Mouse (Mus musculus) forebrain, embryonic 15.5 days (tissue): ENCODE data around the gene Ccnb3. TPM values are rescaled to one million over a fixed set of nuclear protein-coding genes. Genes with fewer than 3 reads are reported as not detected.
"Not testable (repeated sequence)": the region's sequence is repeated elsewhere in the genome, so short reads cannot be mapped to it uniquely, and the experiment has no call there.

Experiments
- ATAC-seq: fragments of 200-750 bp; cut with Nextera tagmentation; replicated peaks from 2 replicates; pipeline ENCODE4 v1.8.0; 2017; ENCODE audit warnings: mild to moderate bottlenecking, moderate TSS enrichment, moderate library complexity
- H3K27ac ChIP-seq: fragments of 300-500 bp; sonication (generic); replicated peaks from 2 replicates; pipeline ENCODE4 v1.5.1; 2015; ENCODE audit warnings: mild to moderate bottlenecking, inconsistent platforms
- H3K27me3 ChIP-seq: fragments of 300-500 bp; sonication (generic); 2 replicates; pipeline ENCODE4 v1.6.1; 2015; ENCODE audit warnings: inconsistent platforms
- H3K36me3 ChIP-seq: fragments of 300-500 bp; sonication (generic); 2 replicates; pipeline ENCODE4 v1.6.1; 2015; ENCODE audit warnings: mild to moderate bottlenecking, inconsistent platforms
- H3K4me1 ChIP-seq: fragments of 300-500 bp; sonication (generic); 2 replicates; pipeline ENCODE4 v1.6.1; 2015; ENCODE audit warnings: inconsistent platforms
- H3K4me2 ChIP-seq: fragments of 300-500 bp; sonication (generic); replicated peaks from 2 replicates; pipeline ENCODE4 v1.6.1; 2015; ENCODE audit warnings: mild to moderate bottlenecking, inconsistent platforms
- H3K4me3 ChIP-seq: fragments of 300-500 bp; sonication (generic); 2 replicates; pipeline ENCODE4 v1.5.1; 2015; ENCODE audit warnings: mild to moderate bottlenecking, inconsistent platforms
- H3K9ac ChIP-seq: fragments of 300-500 bp; sonication (generic); replicated peaks from 2 replicates; pipeline ENCODE4 v1.6.1; 2015; ENCODE audit warnings: mild to moderate bottlenecking, inconsistent platforms
- H3K9me3 ChIP-seq: fragments of 300-500 bp; sonication (generic); 2 replicates; pipeline ENCODE4 v1.6.1; 2016; ENCODE audit warnings: inconsistent platforms
- WGBS: fragments of 180-500 bp; shearing (Covaris S2); methylation state at CpG from one replicate; pipeline ENCODE4 v1.1.7; 2015; ENCODE audit warnings: mixed read lengths; 5-methylcytosine and 5-hydroxymethylcytosine counted together
- polyA plus RNA-seq: library from polyadenylated mRNA; unstranded; fragments of >200 nt; fragmentation: Nextera tagmentation; extraction: Ambion mirVana; gene quantifications from 2 replicates; pipeline ENCODE4 v1.2.1, GENCODE M21; 2015

The Ccnb3 gene
- polyA plus RNA-seq = not detected in 2 replicates

DNA sequence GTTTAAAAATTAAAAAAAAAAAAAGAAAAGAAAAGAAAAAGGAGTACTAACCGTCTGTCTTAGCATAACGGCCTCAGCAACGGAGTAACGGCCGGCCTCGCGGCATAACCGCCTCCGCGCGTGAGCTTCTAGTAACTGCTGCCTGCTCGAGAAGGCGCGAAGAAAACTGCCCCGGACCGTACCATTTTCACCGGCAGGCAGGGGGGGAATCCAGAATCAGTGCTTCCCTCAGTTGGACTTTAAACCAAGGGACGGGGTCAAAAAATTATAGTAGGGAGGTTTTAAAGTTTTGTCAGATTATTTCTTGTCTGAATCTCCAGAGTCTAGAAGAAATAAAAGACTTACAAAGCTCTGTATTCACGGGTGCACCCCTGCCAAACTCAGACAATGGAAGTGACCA is at the start of gene Ccnb3:
TSS of gene Ccnb3 (minus strand) at position 101 of the 400 bp plus-strand sequence.
- Histone ChIP-seq H3K36me3 (no peaks in the 10 kb centered on the region), H3K4me2 (no peak within 1 kb of the TSS), H3K27ac (no peak within 1 kb of the TSS), H3K27me3 (no peaks in the 10 kb centered on the region), H3K4me3 (no peak within 1 kb of the TSS), H3K9me3 (no peaks in the 10 kb centered on the region), H3K4me1 (no peaks in the 10 kb centered on the region), H3K9ac (no peak within 1 kb of the TSS)
- WGBS = 95% methylated on average over 19 of the region's 19 CpGs
- no peak for ATAC-seq

DNA sequence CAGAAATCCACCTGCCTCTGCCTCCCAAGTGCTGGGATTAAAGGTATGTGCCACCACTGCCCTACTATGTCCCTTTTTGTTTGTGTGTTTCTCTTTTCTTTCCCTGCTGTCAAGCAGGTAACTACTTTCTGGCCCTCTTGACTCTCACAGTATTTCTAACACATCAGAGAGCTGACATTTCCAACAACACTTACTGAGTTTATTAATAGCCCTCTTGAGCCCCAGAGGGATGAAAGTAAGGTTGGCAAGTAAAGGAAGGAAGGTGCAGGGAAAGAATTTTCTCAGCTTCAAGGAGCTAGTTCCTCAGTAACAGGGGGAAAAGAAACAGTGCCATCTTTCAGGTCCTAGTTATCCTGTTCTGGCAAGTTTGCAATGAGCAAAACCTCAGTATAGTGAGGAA is 48.9 kb upstream of the Ccnb3 start:
- Histone ChIP-seq H3K27ac (no peak overlapping the region), H3K4me1 (no peaks in the 10 kb centered on the region), H3K9ac (no peak overlapping the region), H3K36me3 (no peaks in the 10 kb centered on the region), H3K27me3 (no peaks in the 10 kb centered on the region), H3K4me2 (no peak overlapping the region), H3K4me3 (no peak overlapping the region), H3K9me3 (no peaks in the 10 kb centered on the region)
- ATAC-seq = no peak

DNA sequence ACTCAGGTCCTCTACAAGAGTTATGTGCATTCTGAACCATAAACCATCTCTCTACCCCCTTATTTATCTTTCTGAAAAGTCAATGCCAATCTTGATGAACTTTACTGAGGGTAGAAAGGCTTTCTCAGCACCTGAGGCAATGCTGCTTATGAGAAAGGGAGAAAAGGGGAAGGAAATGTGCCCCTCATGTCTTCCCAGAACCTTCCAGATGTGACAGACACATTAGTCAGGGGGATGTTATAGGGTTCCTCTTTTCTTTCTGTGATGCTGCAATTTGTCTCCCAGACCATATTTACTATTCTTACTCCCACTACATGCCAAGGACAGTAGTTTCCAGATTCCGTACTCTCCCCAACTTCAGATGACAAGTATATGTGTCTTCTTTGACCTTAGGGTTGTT is 44.5 kb upstream of the Ccnb3 start:
- ATAC-seq = no peak
- no peaks in the 10 kb centered on the region for H3K36me3 ChIP-seq
- no peak overlapping the region for H3K4me2 ChIP-seq
- H3K27me3 ChIP-seq = no peaks in the 10 kb centered on the region
- no peak overlapping the region for H3K9ac ChIP-seq
- no peak overlapping the region for H3K27ac ChIP-seq
- H3K9me3 ChIP-seq = no peaks in the 10 kb centered on the region
- H3K4me1 ChIP-seq = no peaks in the 10 kb centered on the region
- WGBS = 78% methylated on average over 1 of the region's 1 CpGs
- no peak overlapping the region for H3K4me3 ChIP-seq

DNA sequence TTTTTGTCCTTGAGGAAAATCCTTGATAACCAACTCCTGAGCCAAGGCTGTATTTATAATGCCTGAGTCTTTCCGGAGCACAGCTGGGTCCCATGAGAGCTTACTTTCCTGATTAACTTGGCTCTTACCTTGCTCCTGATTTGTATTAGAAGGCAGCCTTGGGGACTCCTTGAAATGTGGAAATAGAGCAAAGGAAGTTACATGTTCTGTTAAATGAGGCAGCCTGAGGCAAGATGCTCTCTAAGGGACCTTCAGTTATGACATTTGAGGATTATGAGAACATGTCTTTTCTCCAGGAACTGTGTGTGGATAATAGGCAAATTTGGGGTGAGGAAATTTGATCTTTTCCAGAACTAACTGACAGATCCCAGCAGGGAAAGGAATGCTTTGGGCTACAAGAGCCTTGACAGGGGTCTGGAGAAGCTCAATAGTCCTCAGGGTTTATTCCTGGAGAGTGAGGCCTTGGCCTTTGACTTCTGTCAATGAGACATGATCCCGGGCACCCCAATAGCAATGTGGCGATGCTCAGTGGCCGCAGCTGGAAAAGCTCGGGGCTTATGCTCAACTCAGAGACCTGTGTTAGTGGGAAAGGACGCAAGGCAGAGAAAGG is 38.5 kb upstream of the Ccnb3 start:
- H3K9me3 ChIP-seq = no peaks in the 10 kb centered on the region
- H3K36me3 ChIP-seq = no peaks in the 10 kb centered on the region
- WGBS = 80% methylated on average over 6 of the region's 6 CpGs
- no peak overlapping the region for H3K4me2 ChIP-seq
- H3K27ac ChIP-seq = no peak overlapping the region
- H3K27me3 ChIP-seq = no peaks in the 10 kb centered on the region
- no peak for ATAC-seq
- H3K4me1 ChIP-seq = no peaks in the 10 kb centered on the region
- H3K9ac ChIP-seq = no peak overlapping the region
- no peak overlapping the region for H3K4me3 ChIP-seq

DNA sequence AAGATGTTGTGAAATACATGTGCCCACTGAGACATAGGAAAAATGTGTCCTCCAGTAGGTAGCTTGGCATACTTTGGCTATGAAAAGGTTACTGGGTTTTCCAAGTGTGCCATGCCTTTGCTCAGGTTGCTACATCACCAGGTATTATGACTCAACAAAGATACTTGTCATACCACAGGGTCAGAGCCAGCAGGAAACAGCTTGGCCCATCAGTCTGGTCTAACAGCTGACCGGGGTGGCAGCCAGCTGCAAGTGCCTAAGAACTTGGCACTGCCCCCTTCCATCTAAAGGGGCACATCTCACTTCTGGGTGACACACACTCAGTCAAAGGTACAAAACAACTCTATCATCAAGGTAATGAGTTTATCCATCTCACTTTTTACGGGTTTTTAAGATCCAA is 26.6 kb upstream of the Ccnb3 start:
- H3K4me3 ChIP-seq = no peak overlapping the region
- 73% methylated on average over 2 of the region's 2 CpGs for WGBS
- ATAC-seq = no peak

DNA sequence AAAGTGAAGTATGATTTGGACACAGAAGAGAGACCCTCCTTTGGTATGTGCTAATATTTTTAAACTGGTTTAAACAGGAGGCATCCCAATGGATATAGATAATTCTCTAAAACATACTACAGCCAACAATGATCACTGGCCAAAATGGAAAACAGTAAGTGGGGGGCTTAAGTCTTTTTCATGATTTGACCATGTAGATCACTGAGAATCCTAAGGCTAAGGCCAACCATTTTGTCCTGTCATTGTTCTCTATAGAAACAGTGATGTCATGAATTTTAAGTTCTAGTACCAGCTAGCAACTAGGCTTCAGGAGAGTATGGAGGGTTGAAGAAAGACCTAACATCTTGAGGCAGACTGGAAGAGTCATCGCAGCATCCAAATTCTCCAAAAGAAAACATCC is 25.8 kb upstream of the Ccnb3 start, which contains the start of gene Akap4:
TSS of gene Akap4 (plus strand) at position 301 of the 400 bp plus-strand sequence.
- Histone ChIP-seq H3K27me3 (no peaks in the 10 kb centered on the region), H3K4me2 (no peak within 1 kb of the TSS), H3K27ac (no peak within 1 kb of the TSS), H3K9ac (no peak within 1 kb of the TSS), H3K4me3 (no peak within 1 kb of the TSS), H3K4me1 (no peaks in the 10 kb centered on the region), H3K9me3 (no peaks in the 10 kb centered on the region), H3K36me3 (no peaks in the 10 kb centered on the region)
- 95% methylated on average over 1 of the region's 1 CpGs for WGBS
- no peak for ATAC-seq

More for the DNA sequence above, 26.6 kb upstream of the Ccnb3 start:
- H3K9me3 ChIP-seq = no peaks in the 10 kb centered on the region
- no peaks in the 10 kb centered on the region for H3K27me3 ChIP-seq
- no peaks in the 10 kb centered on the region for H3K36me3 ChIP-seq
- no peak overlapping the region for H3K4me2 ChIP-seq
- H3K4me1 ChIP-seq = no peaks in the 10 kb centered on the region
- H3K9ac ChIP-seq = no peak overlapping the region
- no peak overlapping the region for H3K27ac ChIP-seq

DNA sequence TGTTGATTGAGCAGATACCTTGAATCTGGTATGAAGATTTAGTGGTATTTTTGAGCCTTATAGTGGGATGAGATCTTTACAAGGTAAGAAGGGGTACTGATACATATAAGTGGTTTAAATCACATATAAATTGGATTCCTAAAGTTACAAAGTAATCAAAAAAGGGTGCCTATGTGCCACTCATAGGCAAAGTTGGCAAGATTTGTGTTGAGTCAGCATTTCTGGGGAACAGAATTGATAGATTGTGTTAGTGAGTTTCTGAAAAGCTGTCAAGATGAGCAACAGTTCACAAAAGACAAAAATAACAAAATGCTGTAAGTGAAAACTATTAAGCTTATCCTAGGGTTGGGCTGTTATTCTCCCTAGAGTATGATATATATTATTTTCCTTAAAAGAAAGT is 22.7 kb upstream of the Ccnb3 start:
- no peak overlapping the region for H3K4me3 ChIP-seq
- H3K9ac ChIP-seq = no peak overlapping the region
- no peaks in the 10 kb centered on the region for H3K9me3 ChIP-seq
- H3K4me2 ChIP-seq = no peak overlapping the region
- no peak for ATAC-seq
- no peaks in the 10 kb centered on the region for H3K27me3 ChIP-seq
- no peak overlapping the region for H3K27ac ChIP-seq
- H3K36me3 ChIP-seq = no peaks in the 10 kb centered on the region
- H3K4me1 ChIP-seq = no peaks in the 10 kb centered on the region

DNA sequence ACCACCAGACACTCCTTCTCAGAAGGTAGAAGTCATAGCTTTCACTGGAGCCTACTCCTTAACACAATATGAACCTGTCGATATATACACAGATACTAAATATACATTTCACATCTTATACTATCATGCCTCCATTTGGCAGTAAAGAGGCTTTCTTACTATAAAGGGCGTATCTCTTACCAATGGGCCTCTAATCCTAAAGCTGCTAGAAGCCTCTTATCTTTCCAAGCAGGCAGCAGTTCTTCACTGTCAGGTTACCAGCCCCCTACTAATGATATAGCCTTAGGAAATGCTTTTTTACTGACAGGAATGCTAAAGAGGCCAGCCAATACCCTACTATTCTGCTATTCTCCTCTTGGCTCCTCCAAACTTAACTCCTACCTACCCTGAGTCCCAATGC is 16.2 kb upstream of the Ccnb3 start:
- no peak overlapping the region for H3K4me2 ChIP-seq
- H3K9ac ChIP-seq = no peak overlapping the region
- no peak overlapping the region for H3K27ac ChIP-seq
- ATAC-seq = no peak
- H3K36me3 ChIP-seq = no peaks in the 10 kb centered on the region
- no peaks in the 10 kb centered on the region for H3K27me3 ChIP-seq
- no peaks in the 10 kb centered on the region for H3K4me1 ChIP-seq
- H3K9me3 ChIP-seq = no peaks in the 10 kb centered on the region
- WGBS = 77% methylated on average over 2 of the region's 2 CpGs
- H3K4me3 ChIP-seq = no peak overlapping the region

DNA sequence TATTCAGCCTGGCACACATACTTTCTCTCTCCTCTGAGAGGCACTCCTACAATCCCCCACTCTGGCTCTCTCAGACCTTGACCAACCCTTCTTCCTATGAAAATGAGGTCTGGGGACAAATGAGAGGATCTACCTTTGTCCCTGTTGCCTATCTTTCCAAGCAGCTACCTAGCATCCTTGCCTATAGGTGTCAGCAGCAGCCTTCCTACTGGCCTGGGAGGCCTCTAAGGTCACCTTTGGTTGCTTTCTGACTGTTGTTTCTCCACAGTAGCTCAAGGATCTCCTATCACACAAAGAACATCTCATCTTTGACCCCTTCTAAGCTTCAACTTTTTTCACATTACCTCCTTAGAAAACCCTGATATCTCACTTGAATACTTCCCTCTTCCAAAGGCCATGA is 15.6 kb upstream of the Ccnb3 start:
- ATAC-seq = no peak
- Histone ChIP-seq H3K4me1 (no peaks in the 10 kb centered on the region), H3K4me2 (no peak overlapping the region), H3K27me3 (no peaks in the 10 kb centered on the region), H3K36me3 (no peaks in the 10 kb centered on the region), H3K9me3 (no peaks in the 10 kb centered on the region), H3K27ac (no peak overlapping the region), H3K9ac (no peak overlapping the region), H3K4me3 (no peak overlapping the region)

DNA sequence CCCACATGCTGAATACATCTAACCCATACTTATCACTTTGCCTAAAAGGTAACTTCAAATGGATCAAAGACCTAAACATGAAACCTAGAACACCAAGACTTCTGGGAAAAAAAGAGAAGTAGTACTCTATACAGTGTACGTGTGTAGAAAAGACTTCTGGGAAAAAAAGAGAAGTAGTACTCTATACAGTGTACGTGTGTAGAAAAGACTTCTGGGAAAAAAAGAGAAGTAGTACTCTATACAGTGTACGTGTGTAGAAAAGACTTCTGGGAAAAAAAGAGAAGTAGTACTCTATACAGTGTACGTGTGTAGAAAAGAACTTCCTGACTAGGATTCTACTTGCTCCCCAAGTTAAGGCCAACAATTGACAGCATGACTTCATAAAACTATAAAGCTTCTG is 57.5 kb downstream of the Ccnb3 start:
- H3K27ac ChIP-seq, H3K9ac ChIP-seq, H3K4me2 ChIP-seq, H3K4me3 ChIP-seq, H3K9me3 ChIP-seq, H3K27me3 ChIP-seq, H3K4me1 ChIP-seq, H3K36me3 ChIP-seq, ATAC-seq: not testable (repeated sequence)
- 90% methylated on average over 4 of the region's 4 CpGs for WGBS

DNA sequence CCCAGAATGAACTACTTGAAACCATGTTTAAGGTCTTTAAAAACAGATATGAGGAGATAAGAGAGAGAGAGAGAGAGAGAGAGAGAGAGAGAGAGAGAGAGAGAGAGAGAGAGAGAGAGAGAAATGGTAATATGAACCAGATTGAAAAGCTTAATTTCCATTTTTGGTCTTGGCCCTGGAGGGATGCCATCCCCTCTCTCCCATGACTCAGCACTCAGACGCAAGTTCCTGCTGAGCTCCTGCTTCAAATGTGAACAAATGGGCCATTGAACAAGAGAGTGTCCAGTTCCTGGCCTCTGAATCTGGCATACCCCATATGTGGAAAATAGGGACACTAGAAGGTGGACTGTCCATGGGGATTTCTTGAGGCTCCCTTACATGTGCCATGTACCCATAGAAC is 69.5 kb downstream of the Ccnb3 start:
- Histone ChIP-seq H3K9me3 (no peaks in the 10 kb centered on the region), H3K9ac (no peak overlapping the region), H3K4me2 (no peak overlapping the region), H3K4me1 (no peaks in the 10 kb centered on the region), H3K36me3 (no peaks in the 10 kb centered on the region), H3K27ac (no peak overlapping the region), H3K27me3 (no peaks in the 10 kb centered on the region), H3K4me3 (no peak overlapping the region)
- 60% methylated on average over 1 of the region's 1 CpGs for WGBS
- ATAC-seq = no peak

DNA sequence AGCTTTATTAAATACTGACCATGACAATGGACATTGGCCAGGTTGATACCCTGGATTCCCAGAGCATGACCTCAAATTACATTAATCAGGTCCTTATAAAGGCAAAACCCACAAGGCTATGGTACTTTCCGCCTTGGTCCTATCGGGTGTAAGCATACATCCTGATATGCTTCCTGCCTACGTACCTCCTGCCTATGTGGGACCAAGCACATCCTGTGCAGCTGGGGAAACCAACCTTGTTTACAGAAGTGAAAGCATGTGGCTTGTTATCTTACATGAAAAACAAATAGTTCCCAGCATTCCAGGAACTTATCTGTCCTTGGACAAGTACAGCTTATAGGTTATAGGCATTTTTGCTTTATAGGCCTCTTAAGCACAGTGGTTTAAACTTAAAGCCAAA is 72.8 kb downstream of the Ccnb3 start:
- H3K4me3 ChIP-seq = no peak overlapping the region
- H3K27me3 ChIP-seq = no peaks in the 10 kb centered on the region
- no peaks in the 10 kb centered on the region for H3K4me1 ChIP-seq
- no peak for ATAC-seq
- no peak overlapping the region for H3K4me2 ChIP-seq
- H3K36me3 ChIP-seq = no peaks in the 10 kb centered on the region
- 91% methylated on average over 3 of the region's 3 CpGs for WGBS
- no peaks in the 10 kb centered on the region for H3K9me3 ChIP-seq
- no peak overlapping the region for H3K9ac ChIP-seq
- no peak overlapping the region for H3K27ac ChIP-seq
